Mouse (Mus musculus) limb, embryonic 15.5 days (tissue): Measurements from ENCODE around the gene Gpr37l1. TPM values are rescaled to one million over a fixed set of nuclear protein-coding genes. Genes with fewer than 3 reads are reported as not detected.

Source experiments
- ATAC-seq: fragments of 200-750 bp; cut with Nextera tagmentation; 2 replicates; pipeline ENCODE4 v1.8.0; 2017; ENCODE audit warnings: low read depth, moderate TSS enrichment; ENCODE audit not compliant: insufficient number of reproducible peaks, low FRiP score, low TSS enrichment
- H3K27ac ChIP-seq: fragments of 300-500 bp; sonication (generic); 2 replicates; pipeline ENCODE4 v1.5.1; 2015; ENCODE audit warnings: moderate library complexity, mild to moderate bottlenecking, inconsistent platforms
- H3K27me3 ChIP-seq: fragments of 300-500 bp; sonication (generic); 2 replicates; pipeline ENCODE4 v1.6.1; 2015; ENCODE audit warnings: inconsistent platforms
- H3K36me3 ChIP-seq: fragments of 300-500 bp; sonication (generic); 2 replicates; pipeline ENCODE4 v1.6.1; 2015; ENCODE audit warnings: inconsistent platforms
- H3K4me1 ChIP-seq: fragments of 300-500 bp; sonication (generic); 2 replicates; pipeline ENCODE4 v1.6.1; 2015; ENCODE audit warnings: inconsistent platforms
- H3K4me2 ChIP-seq: fragments of 300-500 bp; sonication (generic); 2 replicates; pipeline ENCODE4 v1.6.1; 2015; ENCODE audit warnings: mild to moderate bottlenecking, inconsistent platforms
- H3K4me3 ChIP-seq: fragments of 300-500 bp; sonication (generic); 2 replicates; pipeline ENCODE4 v1.5.1; 2015; ENCODE audit warnings: mild to moderate bottlenecking, inconsistent platforms
- H3K9ac ChIP-seq: fragments of 300-500 bp; sonication (generic); 2 replicates; pipeline ENCODE4 v1.6.1; 2015; ENCODE audit warnings: inconsistent platforms
- H3K9me3 ChIP-seq: fragments of 300-500 bp; sonication (generic); 2 replicates; pipeline ENCODE4 v1.6.1; 2016; ENCODE audit warnings: inconsistent platforms
- WGBS: fragments of 180-500 bp; shearing (Covaris S2); methylation state at CpG from one replicate; pipeline ENCODE4 v1.1.7; 2015; 5-methylcytosine and 5-hydroxymethylcytosine counted together
- polyA plus RNA-seq: library from polyadenylated mRNA; unstranded; fragments of >200 nt; fragmentation: Nextera tagmentation; extraction: Ambion mirVana; gene quantifications from 2 replicates; pipeline ENCODE4 v1.2.1, GENCODE M21; 2015

The Gpr37l1 gene
- polyA plus RNA-seq, 1 experiment from 2014 or later = not detected

GRCm38 (mm10) chr1:135143940-135144339 is 23.5 kb downstream of the Gpr37l1 start:
- H3K27me3 ChIP-seq = no peaks in the 10 kb centered on the region
- H3K9ac ChIP-seq = no peak overlapping the region
- no peaks in the 10 kb centered on the region for H3K36me3 ChIP-seq
- H3K4me1 ChIP-seq = peaks cover 20% of the 10 kb centered on the region
- WGBS = 90% methylated on average over 2 of the region's 2 CpGs
- H3K4me2 ChIP-seq = no peak overlapping the region
- H3K4me3 ChIP-seq = no peak overlapping the region
- no peaks in the 10 kb centered on the region for H3K9me3 ChIP-seq
- H3K27ac ChIP-seq = no peak overlapping the region
- no peak for ATAC-seq

DNA sequence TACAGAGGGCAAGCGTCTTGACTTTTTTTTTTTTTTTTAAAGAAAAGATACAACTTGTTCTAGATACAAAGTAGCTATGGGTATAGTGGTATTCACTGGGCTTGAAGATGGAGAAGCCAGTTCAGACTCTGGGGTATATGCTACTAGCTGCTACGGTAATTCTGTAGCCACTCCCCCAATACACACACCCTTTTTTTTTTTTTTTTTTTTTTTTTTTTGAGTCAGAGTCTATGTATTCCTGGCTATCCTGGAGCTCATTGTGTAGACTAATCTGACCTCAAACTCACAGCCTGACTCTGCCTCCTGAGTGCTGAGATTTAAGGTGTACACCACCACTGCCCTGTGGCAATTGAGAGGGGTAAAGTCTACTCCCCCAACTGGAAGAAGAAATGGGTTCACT is 25.0 kb downstream of the Gpr37l1 start:
- H3K27me3 ChIP-seq = no peaks in the 10 kb centered on the region

DNA sequence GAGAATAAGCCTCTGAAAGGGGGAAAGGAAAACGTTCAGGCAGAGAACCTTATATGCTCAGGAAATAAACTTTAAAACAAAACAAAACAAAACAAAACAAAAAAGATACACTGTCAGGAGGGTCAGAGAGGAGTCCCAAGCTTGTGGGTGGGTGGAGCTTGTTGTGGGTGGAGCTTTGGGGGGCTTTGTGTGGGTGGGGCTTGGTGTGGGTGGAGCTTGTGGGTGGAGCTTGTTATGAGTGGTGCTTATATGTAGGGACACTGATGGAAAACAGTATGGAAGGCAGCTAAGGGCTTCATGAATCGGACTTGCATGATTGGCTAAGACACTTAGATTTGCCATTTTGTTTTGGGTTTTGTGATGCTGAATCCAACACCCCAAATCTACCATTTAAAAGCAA is 27.6 kb downstream of the Gpr37l1 start:
- H3K27ac ChIP-seq = no peak overlapping the region
- no peaks in the 10 kb centered on the region for H3K36me3 ChIP-seq
- no peaks in the 10 kb centered on the region for H3K9me3 ChIP-seq
- H3K27me3 ChIP-seq = no peaks in the 10 kb centered on the region
- ATAC-seq = no peak
- no peak overlapping the region for H3K4me3 ChIP-seq
- no peak overlapping the region for H3K4me2 ChIP-seq
- no peaks in the 10 kb centered on the region for H3K4me1 ChIP-seq
- no peak overlapping the region for H3K9ac ChIP-seq
- 73% methylated on average over 2 of the region's 2 CpGs for WGBS

More for the DNA sequence above, 25.0 kb downstream of the Gpr37l1 start:
- Histone ChIP-seq H3K4me2 (no peak overlapping the region), H3K4me1 (peaks cover 7% of the 10 kb centered on the region; the same call in 1 of the 2 replicates), H3K36me3 (no peaks in the 10 kb centered on the region), H3K9ac (no peak overlapping the region), H3K9me3 (no peaks in the 10 kb centered on the region), H3K4me3 (no peak overlapping the region), H3K27ac (no peak overlapping the region)
- WGBS = 71% methylated on average over 2 of the region's 2 CpGs
- ATAC-seq = no peak

GRCm38 (mm10) chr1:135136500-135136899 is 31.0 kb downstream of the Gpr37l1 start:
- ATAC-seq = no peak

GRCm38 (mm10) chr1:135135111-135135787 is 32.2 kb downstream of the Gpr37l1 start:
- H3K27me3 ChIP-seq = no peaks in the 10 kb centered on the region
- H3K36me3 ChIP-seq = no peaks in the 10 kb centered on the region
- no peaks in the 10 kb centered on the region for H3K9me3 ChIP-seq
- no peak overlapping the region for H3K4me3 ChIP-seq
- no peak overlapping the region for H3K9ac ChIP-seq
- WGBS = 86% methylated on average over 8 of the region's 8 CpGs
- ATAC-seq = no peak
- H3K27ac ChIP-seq = no peak overlapping the region
- H3K4me2 ChIP-seq = no peak overlapping the region
- H3K4me1 ChIP-seq = peaks cover 24% of the 10 kb centered on the region

More at GRCm38 (mm10) chr1:135136500-135136899, 31.0 kb downstream of the Gpr37l1 start:
- 9% methylated on average over 1 of the region's 1 CpGs for WGBS
- no peak overlapping the region for H3K4me2 ChIP-seq
- no peak overlapping the region for H3K9ac ChIP-seq
- H3K4me1 ChIP-seq = peaks cover 15% of the 10 kb centered on the region
- no peak overlapping the region for H3K27ac ChIP-seq
- H3K36me3 ChIP-seq = no peaks in the 10 kb centered on the region
- H3K9me3 ChIP-seq = no peaks in the 10 kb centered on the region
- H3K27me3 ChIP-seq = no peaks in the 10 kb centered on the region
- H3K4me3 ChIP-seq = no peak overlapping the region

GRCm38 (mm10) chr1:135133678-135134435 is 33.6 kb downstream of the Gpr37l1 start:
- Histone ChIP-seq H3K27ac (no peak overlapping the region), H3K27me3 (0 out of 2 replicates have a peak, but pooled peaks cover 6% of the 10 kb centered on the region), H3K4me1 (peaks cover 38% of the 10 kb centered on the region), H3K9me3 (no peaks in the 10 kb centered on the region), H3K4me3 (no peak overlapping the region), H3K9ac (no peak overlapping the region), H3K36me3 (no peaks in the 10 kb centered on the region), H3K4me2 (no peak overlapping the region)
- no peak for ATAC-seq
- WGBS = 81% methylated on average over 10 of the region's 10 CpGs

GRCm38 (mm10) chr1:135132893-135133369 is 34.5 kb downstream of the Gpr37l1 start:
- no peaks in the 10 kb centered on the region for H3K9me3 ChIP-seq
- H3K27ac ChIP-seq = no peak overlapping the region
- H3K9ac ChIP-seq = no peak overlapping the region
- H3K36me3 ChIP-seq = no peaks in the 10 kb centered on the region
- no peak overlapping the region for H3K4me2 ChIP-seq
- peaks cover 47% of the 10 kb centered on the region for H3K4me1 ChIP-seq
- WGBS = 89% methylated on average over 9 of the region's 9 CpGs
- no peak overlapping the region for H3K4me3 ChIP-seq
- ATAC-seq = no peak
- 0 out of 2 replicates have a peak, but pooled peaks cover 6% of the 10 kb centered on the region for H3K27me3 ChIP-seq

- H3K36me3 ChIP-seq = no peaks in the 10 kb centered on the region
- H3K9me3 ChIP-seq = no peaks in the 10 kb centered on the region
- H3K27ac ChIP-seq = peak within 1 kb of the TSS; percentile 17; the same call in 1 of the 2 replicates
- H3K9ac ChIP-seq = no peak within 1 kb of the TSS
- no peak within 1 kb of the TSS for H3K4me3 ChIP-seq
- ATAC-seq = no peak
- H3K27me3 ChIP-seq = 0 out of 2 replicates have a peak, but pooled peaks cover 6% of the 10 kb centered on the region
- peaks cover 51% of the 10 kb centered on the region for H3K4me1 ChIP-seq
- WGBS = 50% methylated on average over 10 of the region's 10 CpGs
- H3K4me2 ChIP-seq = no peak within 1 kb of the TSS
These were observed 35.0 kb downstream of the Gpr37l1 start, which contains the start of gene Ptpn7 for GRCm38 (mm10) chr1:135132473-135132872. Ptpn7 (plus strand) TSS chr1:135132700.

DNA sequence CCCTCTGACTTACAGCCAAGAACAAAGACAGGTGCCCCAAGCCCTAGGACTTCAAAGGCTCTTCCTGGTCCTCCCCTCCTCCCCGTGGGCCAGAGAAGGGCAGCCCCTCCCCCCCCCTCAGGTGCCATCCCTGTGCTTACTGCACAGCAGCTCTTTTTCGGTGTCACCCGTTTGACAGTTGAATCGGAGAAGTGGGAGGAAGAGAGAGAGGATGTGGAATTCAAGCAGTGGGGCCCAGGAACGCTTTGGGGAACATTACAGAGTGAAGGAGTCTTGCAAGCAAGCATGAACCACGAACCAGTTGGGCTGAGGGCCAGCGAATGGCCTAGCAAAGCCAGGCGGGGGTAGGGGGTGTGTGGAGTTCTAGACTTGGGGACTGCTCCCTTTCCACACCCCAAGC is 35.9 kb downstream of the Gpr37l1 start:
- Histone ChIP-seq H3K27ac (no peak overlapping the region; the same call in 1 of the 2 replicates), H3K36me3 (no peaks in the 10 kb centered on the region), H3K4me2 (no peak overlapping the region), H3K4me1 (peaks cover 61% of the 10 kb centered on the region), H3K4me3 (no peak overlapping the region), H3K9ac (no peak overlapping the region), H3K9me3 (no peaks in the 10 kb centered on the region), H3K27me3 (0 out of 2 replicates have a peak, but pooled peaks cover 6% of the 10 kb centered on the region)
- ATAC-seq = no peak
- 38% methylated on average over 8 of the region's 8 CpGs for WGBS

- Histone ChIP-seq H3K36me3 (no peaks in the 10 kb centered on the region), H3K27ac (no peak overlapping the region), H3K4me2 (no peak overlapping the region), H3K4me1 (peaks cover 66% of the 10 kb centered on the region), H3K27me3 (0 out of 2 replicates have a peak, but pooled peaks cover 6% of the 10 kb centered on the region), H3K9me3 (no peaks in the 10 kb centered on the region), H3K9ac (no peak overlapping the region), H3K4me3 (no peak overlapping the region)
- ATAC-seq = no peak
- WGBS = 21% methylated on average over 6 of the region's 6 CpGs
These were observed 36.4 kb downstream of the Gpr37l1 start for GRCm38 (mm10) chr1:135131034-135131433.

- Histone ChIP-seq H3K4me2 (no peak overlapping the region), H3K36me3 (no peaks in the 10 kb centered on the region), H3K4me3 (no peak overlapping the region), H3K27me3 (0 out of 2 replicates have a peak, but pooled peaks cover 6% of the 10 kb centered on the region), H3K9ac (no peak overlapping the region), H3K4me1 (peaks cover 71% of the 10 kb centered on the region), H3K27ac (no peak overlapping the region), H3K9me3 (no peaks in the 10 kb centered on the region)
- no peak for ATAC-seq
- WGBS = 74% methylated on average over 2 of the region's 2 CpGs
These were observed 37.0 kb downstream of the Gpr37l1 start for GRCm38 (mm10) chr1:135130376-135131018.
